Mouse (Mus musculus): Measurements from ENCODE around the gene Mbd4.

Gene Mbd4

GRCm38 (mm10) chr6:115856361-115856745 is 3.2 kb upstream of the Mbd4 start:
- no peak for DNase-seq

GRCm38 (mm10) chr6:115855733-115856360 is 2.7 kb upstream of the Mbd4 start:
- DNase-seq: no peak

GRCm38 (mm10) chr6:115854432-115854831 is 1.3 kb upstream of the Mbd4 start:
- no peak for DNase-seq

GRCm38 (mm10) chr6:115853985-115854384 is 814 bp upstream of the Mbd4 start:
- DNase-seq: no peak

GRCm38 (mm10) chr6:115852446-115853090 is 603 bp downstream of the Mbd4 start:
- DNase-seq: no peak

GRCm38 (mm10) chr6:115848598-115849304 is 4.4 kb downstream of the Mbd4 start:
- no peak for DNase-seq

- DNase-seq: peak; percentile 77
These were observed 6.3 kb downstream of the Mbd4 start for GRCm38 (mm10) chr6:115846640-115847411.

- DNase-seq: no peak
These were observed 8.2 kb downstream of the Mbd4 start for GRCm38 (mm10) chr6:115845006-115845405.

- no peak for DNase-seq
These were observed 14.4 kb downstream of the Mbd4 start for GRCm38 (mm10) chr6:115838745-115839144.

- peak; percentile 70 for DNase-seq
These were observed 15.0 kb downstream of the Mbd4 start, which contains the start of gene Efcab12 for GRCm38 (mm10) chr6:115838161-115838597. Gene Efcab12 (minus strand): TSS chr6:115838412.

- DNase-seq: no peak
These were observed 19.3 kb downstream of the Mbd4 start for GRCm38 (mm10) chr6:115833861-115834260.

GRCm38 (mm10) chr6:115832152-115832850 is 20.9 kb downstream of the Mbd4 start:
- no peak for DNase-seq

- no peak for DNase-seq
These were observed 22.2 kb downstream of the Mbd4 start for GRCm38 (mm10) chr6:115830779-115831601.

GRCm38 (mm10) chr6:115823850-115824464 is 29.2 kb downstream of the Mbd4 start:
- DNase-seq: peak; percentile 65

GRCm38 (mm10) chr6:115821216-115821993 is 31.8 kb downstream of the Mbd4 start:
- no peak for DNase-seq

GRCm38 (mm10) chr6:115818129-115818528 is 35.0 kb downstream of the Mbd4 start:
- no peak for DNase-seq

- DNase-seq: no peak
These were observed 38.1 kb downstream of the Mbd4 start for GRCm38 (mm10) chr6:115815041-115815440.

GRCm38 (mm10) chr6:115814104-115814503 is 39.1 kb downstream of the Mbd4 start:
- peak; percentile 58 for DNase-seq

GRCm38 (mm10) chr6:115811606-115812005 is 41.6 kb downstream of the Mbd4 start:
- no peak for DNase-seq
